24 mouse cellular contexts compared by ENCODE assay signal in genomic region chr5:117178486-117178885, GRCm38 (mm10).
"Had no signal": no experiment of that assay in that cellular context is flagged by ENCODE, and none has a peak within 500 bp of the region (broad histone marks: within the 10 kb centered on the region; RNA-seq: fewer than 3 reads in every experiment).

No protein-coding gene starts in this region.

- DNase-seq: gastrocnemius, adult 2 months; gastrocnemius, postnatal 10 days; gastrocnemius, postnatal 25 days; heart, adult 18-20 months; heart, postnatal 10 days; heart, postnatal 36 days; kidney, adult 11 months; kidney, adult 2 months; kidney, adult 9 months; kidney, postnatal 25 days; kidney, postnatal 4 days; liver had no signal

- ATAC-seq: hindbrain, postnatal 0 days; intestine, embryonic 16.5 days had no signal

- H3K4me2 ChIP-seq: heart, embryonic 12.5 days; hindbrain, embryonic 13.5 days; hindbrain, embryonic 15.5 days; kidney, embryonic 15.5 days; limb, embryonic 12.5 days had no signal

- H3K27ac ChIP-seq: gastrocnemius, adult 2 months; heart, embryonic 10.5 days; hindbrain, embryonic 13.5 days; hindbrain, embryonic 15.5 days; hindbrain, postnatal 0 days; kidney, embryonic 15.5 days; kidney, postnatal 0 days; layer of hippocampus, adult 2 months; left cerebral cortex, adult 2 months; limb, embryonic 10.5 days; limb, embryonic 12.5 days had no signal

- H3K27me3 ChIP-seq: heart, embryonic 12.5 days; hindbrain, embryonic 13.5 days; hindbrain, embryonic 15.5 days; kidney, embryonic 15.5 days; limb, embryonic 12.5 days had no signal

- H3K36me3 ChIP-seq: heart, embryonic 10.5 days; heart, embryonic 12.5 days; hindbrain, embryonic 13.5 days; hindbrain, embryonic 15.5 days; kidney, embryonic 15.5 days; limb, embryonic 10.5 days; limb, embryonic 12.5 days had no signal

- H3K9me3 ChIP-seq: heart, embryonic 10.5 days; heart, embryonic 12.5 days; hindbrain, embryonic 13.5 days; hindbrain, embryonic 15.5 days; kidney, embryonic 15.5 days; limb, embryonic 10.5 days; limb, embryonic 12.5 days had no signal

- H3K4me1 ChIP-seq: heart, embryonic 10.5 days; heart, embryonic 12.5 days; hindbrain, embryonic 13.5 days; hindbrain, embryonic 15.5 days; limb, embryonic 12.5 days had no signal

- H3K9ac ChIP-seq: heart, embryonic 12.5 days; hindbrain, embryonic 13.5 days; hindbrain, embryonic 15.5 days; kidney, embryonic 15.5 days; limb, embryonic 12.5 days had no signal

- H3K4me3 ChIP-seq: gastrocnemius, adult 2 months; heart, embryonic 10.5 days; heart, embryonic 12.5 days; hindbrain, embryonic 13.5 days; hindbrain, embryonic 15.5 days; kidney, embryonic 15.5 days; layer of hippocampus, adult 2 months; left cerebral cortex, adult 2 months; limb, embryonic 10.5 days; limb, embryonic 12.5 days had no signal
